ENCODE assay signal across 14 mouse cellular contexts in genomic region chr10:8339645-8340428, GRCm38 (mm10).
A peak's percentile ranks its signal among the peaks of the same experiment; 100 is the strongest.
DNase-seq lines count a peak whose midpoint lies in the region; ATAC-seq and TF ChIP-seq lines count a peak whose summit lies in the region.
"Had no signal": no experiment of that assay in that cellular context is flagged by ENCODE, and none has a peak within 500 bp of the region (broad histone marks: within the 10 kb centered on the region; RNA-seq: fewer than 3 reads in every experiment).

No protein-coding gene starts in this region.

- no peak overlapping the region for H3K4me2 ChIP-seq in midbrain, embryonic 13.5 days (replicated peaks)
- no peak overlapping the region for H3K4me2 ChIP-seq in neural tube, embryonic 15.5 days
- H3K4me2 ChIP-seq: embryonic facial prominence, embryonic 13.5 days; kidney, embryonic 15.5 days; limb, embryonic 13.5 days; neural tube, embryonic 12.5 days had no signal

- peak; percentile 63 for DNase-seq in heart, embryonic 10.5 days (ENCODE audit: low spot score)
- no peak for DNase-seq in heart, adult 2 months
- DNase-seq in midbrain, embryonic 10.5 days (ENCODE audit: low spot score) = no peak
- DNase-seq in cerebellum, postnatal 10 days = peak; percentile 57 to 70
- DNase-seq in lung, postnatal 25 days (ENCODE audit: low spot score) = no peak
- DNase-seq: heart, postnatal 4 days; lung, adult 18-20 months had no signal

- no peaks in the 10 kb centered on the region for H3K36me3 ChIP-seq in heart, embryonic 10.5 days
- no peaks in the 10 kb centered on the region for H3K36me3 ChIP-seq in heart, adult 2 months (ENCODE audit: control insufficient read depth, insufficient read depth, low read length)
- H3K36me3 ChIP-seq in midbrain, embryonic 13.5 days = no peaks in the 10 kb centered on the region
- H3K36me3 ChIP-seq in midbrain, embryonic 10.5 days = no peaks in the 10 kb centered on the region
- no peaks in the 10 kb centered on the region for H3K36me3 ChIP-seq in neural tube, embryonic 15.5 days
- H3K36me3 ChIP-seq: embryonic facial prominence, embryonic 13.5 days; kidney, embryonic 15.5 days; limb, embryonic 13.5 days; neural tube, embryonic 12.5 days had no signal

- no peaks in the 10 kb centered on the region for H3K79me2 ChIP-seq in heart, adult 2 months (replicated peaks; ENCODE audit: control insufficient read depth, insufficient read depth, low read length)

- H3K4me1 ChIP-seq in heart, embryonic 10.5 days = peaks cover 4% of the 10 kb centered on the region
- H3K4me1 ChIP-seq in heart, adult 2 months (ENCODE audit: control insufficient read depth, insufficient read depth, low read length) = no peaks in the 10 kb centered on the region
- 0 out of 2 replicates have a peak, but pooled peaks cover 3% of the 10 kb centered on the region for H3K4me1 ChIP-seq in midbrain, embryonic 13.5 days (replicated peaks)
- H3K4me1 ChIP-seq in midbrain, embryonic 10.5 days = peaks cover 8% of the 10 kb centered on the region
- peaks cover 2% of the 10 kb centered on the region; the same call in 1 of the 2 replicates for H3K4me1 ChIP-seq in neural tube, embryonic 15.5 days
- H3K4me1 ChIP-seq: neural tube, embryonic 12.5 days had no signal

- peak; percentile 45; the same call in 1 of the 2 replicates for ATAC-seq in midbrain, embryonic 13.5 days
- ATAC-seq in neural tube, embryonic 15.5 days (ENCODE audit: low FRiP score) = 0 out of 2 replicates have a peak, but pooled peaks have one; percentile 55
- ATAC-seq: CD4-positive, CD25-positive, alpha-beta regulatory T cell, adult 4 months had no signal

- no peak overlapping the region for H3K27ac ChIP-seq in heart, embryonic 10.5 days
- no peak overlapping the region for H3K27ac ChIP-seq in heart, adult 2 months
- H3K27ac ChIP-seq in midbrain, embryonic 13.5 days = no peak overlapping the region
- no peak overlapping the region for H3K27ac ChIP-seq in midbrain, embryonic 10.5 days (replicated peaks)
- H3K27ac ChIP-seq in neural tube, embryonic 15.5 days (replicated peaks) = no peak overlapping the region
- H3K27ac ChIP-seq: embryonic facial prominence, embryonic 13.5 days; kidney, embryonic 15.5 days; limb, embryonic 13.5 days; neural tube, embryonic 12.5 days had no signal

- no peak for TF ChIP-seq POLR2A in heart, adult 2 months (IDR thresholded peaks at IDR 0.05; ENCODE audit: insufficient read depth, low read depth, low read length)

- H3K9me3 ChIP-seq in heart, embryonic 10.5 days = no peaks in the 10 kb centered on the region
- no peaks in the 10 kb centered on the region for H3K9me3 ChIP-seq in midbrain, embryonic 13.5 days
- no peaks in the 10 kb centered on the region for H3K9me3 ChIP-seq in midbrain, embryonic 10.5 days (replicated peaks)
- no peaks in the 10 kb centered on the region for H3K9me3 ChIP-seq in neural tube, embryonic 15.5 days (replicated peaks)
- H3K9me3 ChIP-seq: embryonic facial prominence, embryonic 13.5 days; kidney, embryonic 15.5 days; limb, embryonic 13.5 days; neural tube, embryonic 12.5 days had no signal

- H3K27me3 ChIP-seq in heart, embryonic 10.5 days (ENCODE audit: insufficient read depth, poor library complexity, severe bottlenecking) = no peaks in the 10 kb centered on the region
- no peaks in the 10 kb centered on the region for H3K27me3 ChIP-seq in heart, adult 2 months (ENCODE audit: control insufficient read depth, insufficient read depth, low read length)
- no peaks in the 10 kb centered on the region for H3K27me3 ChIP-seq in midbrain, embryonic 13.5 days
- no peaks in the 10 kb centered on the region for H3K27me3 ChIP-seq in midbrain, embryonic 10.5 days (ENCODE audit: low read depth, poor library complexity, severe bottlenecking)
- H3K27me3 ChIP-seq in neural tube, embryonic 15.5 days (replicated peaks) = no peaks in the 10 kb centered on the region
- H3K27me3 ChIP-seq: embryonic facial prominence, embryonic 13.5 days; kidney, embryonic 15.5 days; limb, embryonic 13.5 days; neural tube, embryonic 12.5 days had no signal

- H3K9ac ChIP-seq in heart, adult 2 months (ENCODE audit: low read depth, low read length) = no peak overlapping the region
- H3K9ac ChIP-seq in midbrain, embryonic 13.5 days (replicated peaks) = no peak overlapping the region
- H3K9ac ChIP-seq in neural tube, embryonic 15.5 days (replicated peaks) = no peak overlapping the region
- H3K9ac ChIP-seq: embryonic facial prominence, embryonic 13.5 days; kidney, embryonic 15.5 days; limb, embryonic 13.5 days; neural tube, embryonic 12.5 days had no signal

- no peak for TF ChIP-seq EP300 in heart, adult 2 months (IDR thresholded peaks at IDR 0.05; ENCODE audit: insufficient read depth, low read depth, low read length)

- 65% methylated on average over 12 of the region's 12 CpGs for WGBS in heart, embryonic 10.5 days
- 62% methylated on average over 12 of the region's 12 CpGs for WGBS in heart, adult 2 months
- WGBS in midbrain, embryonic 13.5 days = 70% methylated on average over 12 of the region's 12 CpGs
- 85% methylated on average over 12 of the region's 12 CpGs for whole genome bisulfite sequencing in midbrain, embryonic 10.5 days
- 58% methylated on average over 12 of the region's 12 CpGs for WGBS in neural tube, embryonic 15.5 days

- TF ChIP-seq CTCF in heart, adult 2 months (IDR thresholded peaks at IDR 0.05) = no peak

- intact Hi-C loops in heart, adult 2 months (cut with DNase I) = no loop called here

- no peak overlapping the region for H3K4me3 ChIP-seq in heart, embryonic 10.5 days
- no peak overlapping the region for H3K4me3 ChIP-seq in heart, adult 2 months
- H3K4me3 ChIP-seq in midbrain, embryonic 13.5 days (replicated peaks) = no peak overlapping the region
- H3K4me3 ChIP-seq in midbrain, embryonic 10.5 days = no peak overlapping the region
- no peak overlapping the region for H3K4me3 ChIP-seq in neural tube, embryonic 15.5 days (replicated peaks)
- H3K4me3 ChIP-seq: embryonic facial prominence, embryonic 13.5 days; kidney, embryonic 15.5 days; limb, embryonic 13.5 days; neural tube, embryonic 12.5 days had no signal

Comparison
In these comparisons a context has a peak if more than half of its experiments do, and no peak if none do; other contexts are left out.
1. DNase-seq: peak in heart, embryonic 10.5 days (single experiment) and cerebellum, postnatal 10 days (2 of 2); none in heart, adult 2 months (0 of 2), midbrain, embryonic 10.5 days (single experiment) and lung, postnatal 25 days (single experiment).